Mouse (Mus musculus) MEL (cell line): ENCODE data around the gene Castor1.

Experiments
- CTCF ChIP-seq, 3 experiments: IDR thresholded peaks in 2 of 3; conservative IDR thresholded peaks in 1 of 3; 2 replicates each; pipeline ENCODE4 v1.5.1; 2011 to 2012; ENCODE audit warnings: low read length in 3 of 3, low read depth in 2 of 3, mild to moderate bottlenecking in 2 of 3, improper control_type of control experiment in 1 of 3, inconsistent platforms in 1 of 3, mixed read lengths in 1 of 3, moderate library complexity in 1 of 3; ENCODE audit not compliant: control insufficient read depth in 1 of 3, insufficient read depth in 1 of 3, poor library complexity in 1 of 3, severe bottlenecking in 1 of 3
- ELF1 ChIP-seq: IDR thresholded peaks from 2 replicates; pipeline ENCODE4 v1.6.1; 2014; ENCODE audit warnings: low read depth, mild to moderate bottlenecking, inconsistent platforms, low read length, improper control_type of control experiment, moderate library complexity
- EP300 ChIP-seq, 2 experiments: IDR thresholded peaks; 2 replicates each; pipeline ENCODE4 v1.6.1; 2011; ENCODE audit warnings: improper control_type of control experiment in 2 of 2, low read length in 2 of 2, low read depth in 1 of 2, mild to moderate bottlenecking in 1 of 2
- MAFK ChIP-seq: IDR thresholded peaks from 2 replicates; pipeline ENCODE4 v1.6.1; 2011; ENCODE audit warnings: low read depth, mild to moderate bottlenecking, low read length, improper control_type of control experiment, borderline replicate concordance
- MEF2A ChIP-seq: IDR thresholded peaks from 2 replicates; pipeline ENCODE4 v1.6.1; 2014; ENCODE audit warnings: low read depth, mild to moderate bottlenecking, inconsistent platforms, low read length, improper control_type of control experiment; ENCODE audit not compliant: poor library complexity, insufficient replicate concordance, severe bottlenecking; ENCODE audit errors: extremely low read depth
- POLR2A ChIP-seq, 2 experiments: IDR thresholded peaks; 2 replicates each; pipeline ENCODE4 v1.6.1; 2011 to 2012; ENCODE audit warnings: low read length in 2 of 2, mild to moderate bottlenecking in 2 of 2, control low read depth in 1 of 2, improper control_type of control experiment in 1 of 2, low read depth in 1 of 2, moderate library complexity in 1 of 2; ENCODE audit not compliant: control insufficient read depth in 1 of 2, insufficient read depth in 1 of 2, poor library complexity in 1 of 2
- POLR2AphosphoS5 ChIP-seq: IDR thresholded peaks from 2 replicates; pipeline ENCODE4 v1.6.1; 2012; ENCODE audit warnings: low read depth, borderline replicate concordance, mild to moderate bottlenecking, inconsistent platforms, low read length, moderate library complexity, mixed read lengths
- RAD21 ChIP-seq: IDR thresholded peaks from 2 replicates; pipeline ENCODE4 v1.6.1; 2011; ENCODE audit warnings: mild to moderate bottlenecking, low read depth, low read length, improper control_type of control experiment
- TBP ChIP-seq: IDR thresholded peaks from 2 replicates; pipeline ENCODE4 v1.8.0; 2011; ENCODE audit warnings: low read depth, low read length, improper control_type of control experiment
- ZNF384 ChIP-seq: IDR thresholded peaks from 2 replicates; pipeline ENCODE4 v1.6.1; 2012; ENCODE audit warnings: low read depth, mild to moderate bottlenecking, inconsistent platforms, low read length, improper control_type of control experiment

DNA sequence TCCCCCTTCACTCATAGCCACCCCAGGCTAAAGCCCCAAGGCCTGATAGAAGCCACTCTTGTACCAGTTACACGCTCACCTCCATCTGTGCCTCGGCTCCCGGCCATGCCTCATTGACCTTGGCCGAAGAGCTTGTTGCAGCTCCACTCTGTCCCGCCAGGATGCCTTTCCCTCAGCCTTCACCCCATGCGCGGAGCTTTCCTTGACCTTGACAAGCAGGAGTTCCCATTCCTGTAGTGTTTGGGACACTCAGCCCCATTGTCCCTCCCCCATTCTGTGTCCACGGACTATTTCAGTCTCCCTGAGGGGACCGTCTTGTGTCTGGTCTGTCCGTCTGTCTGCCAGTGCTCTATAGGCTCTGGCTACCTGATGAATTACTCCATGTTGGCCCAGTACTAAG, 4.9 kb upstream of the Castor1 start:
- TF ChIP-seq POLR2A (IDR thresholded peaks at IDR 0.05; ENCODE audit: control insufficient read depth in 1 of 2, insufficient read depth in 1 of 2, low read depth in 1 of 2, low read length in 2 of 2, poor library complexity in 1 of 2), result no peak
- no peak for TF ChIP-seq CTCF (IDR thresholded peaks at IDR 0.05 in 2 of 3, conservative IDR thresholded peaks at IDR 0.05 in 1 of 3; ENCODE audit: control insufficient read depth in 1 of 3, insufficient read depth in 1 of 3, low read depth in 2 of 3, low read length in 3 of 3, poor library complexity in 1 of 3, severe bottlenecking in 1 of 3)
- no peak for TF ChIP-seq ELF1
- no peak for TF ChIP-seq ZNF384
- no peak for TF ChIP-seq RAD21
- TF ChIP-seq MEF2A, result no peak
- no peak for TF ChIP-seq EP300 (IDR thresholded peaks at IDR 0.05; ENCODE audit: low read depth in 1 of 2, low read length in 2 of 2)
- no peak for TF ChIP-seq TBP
- TF ChIP-seq POLR2AphosphoS5, result no peak
- no peak for TF ChIP-seq MAFK
